Mouse (Mus musculus): ENCODE data around the gene Mdh1. TPM values are rescaled to one million over a fixed set of nuclear protein-coding genes. Genes with fewer than 3 reads are reported as not detected.

The Mdh1 gene
- polyA plus RNA-seq, 1 experiment from 2014 or later, result 1,365 TPM

GRCm38 (mm10) chr11:21550222-21551173 lies 21.7 kb downstream of the Mdh1 start:
- Histone ChIP-seq H3K9me3 (replicated peaks; ENCODE audit: control insufficient read depth, low read length) (no peaks in the 10 kb centered on the region), H3K36me3 (ENCODE audit: control insufficient read depth, insufficient read depth, low read length) (no peaks in the 10 kb centered on the region), H3K4me3 (ENCODE audit: low read depth, low read length) (no peak overlapping the region), H3K27ac (ENCODE audit: low read depth, low read length) (no peak overlapping the region), H3K4me2 (no peak overlapping the region), H3K27me3 (ENCODE audit: control insufficient read depth, insufficient read depth, low read length) (no peaks in the 10 kb centered on the region), H3K9ac (ENCODE audit: low read depth, low read length) (no peak overlapping the region), H3K4me1 (ENCODE audit: control insufficient read depth, insufficient read depth, low read length) (no peaks in the 10 kb centered on the region)
- no peak for ATAC-seq (replicated peaks; ENCODE audit: insufficient number of reproducible peaks, low FRiP score, low TSS enrichment)
- 84% methylated on average over 12 of the region's 12 CpGs for WGBS (ENCODE audit: insufficient replicate concordance)

- Histone ChIP-seq H3K9ac (ENCODE audit: low read depth, low read length) (no peak overlapping the region), H3K36me3 (ENCODE audit: control insufficient read depth, insufficient read depth, low read length) (no peaks in the 10 kb centered on the region), H3K27ac (ENCODE audit: low read depth, low read length) (no peak overlapping the region), H3K4me2 (no peak overlapping the region), H3K9me3 (replicated peaks; ENCODE audit: control insufficient read depth, low read length) (no peaks in the 10 kb centered on the region), H3K4me1 (ENCODE audit: control insufficient read depth, insufficient read depth, low read length) (no peaks in the 10 kb centered on the region), H3K27me3 (ENCODE audit: control insufficient read depth, insufficient read depth, low read length) (no peaks in the 10 kb centered on the region), H3K4me3 (ENCODE audit: low read depth, low read length) (no peak overlapping the region)
- WGBS (ENCODE audit: insufficient replicate concordance), result 57% methylated on average over 4 of the region's 4 CpGs
- no peak for ATAC-seq (replicated peaks; ENCODE audit: insufficient number of reproducible peaks, low FRiP score, low TSS enrichment)
Measured at GRCm38 (mm10) chr11:21549754-21550153, 22.4 kb downstream of the Mdh1 start.

GRCm38 (mm10) chr11:21549052-21549451 lies 23.1 kb downstream of the Mdh1 start:
- WGBS (ENCODE audit: insufficient replicate concordance), result 80% methylated on average over 2 of the region's 2 CpGs
- Histone ChIP-seq H3K4me2 (no peak overlapping the region), H3K4me1 (ENCODE audit: control insufficient read depth, insufficient read depth, low read length) (no peaks in the 10 kb centered on the region), H3K36me3 (ENCODE audit: control insufficient read depth, insufficient read depth, low read length) (no peaks in the 10 kb centered on the region), H3K27ac (ENCODE audit: low read depth, low read length) (no peak overlapping the region), H3K27me3 (ENCODE audit: control insufficient read depth, insufficient read depth, low read length) (no peaks in the 10 kb centered on the region), H3K4me3 (ENCODE audit: low read depth, low read length) (no peak overlapping the region), H3K9me3 (replicated peaks; ENCODE audit: control insufficient read depth, low read length) (no peaks in the 10 kb centered on the region), H3K9ac (ENCODE audit: low read depth, low read length) (no peak overlapping the region)
- ATAC-seq (replicated peaks; ENCODE audit: insufficient number of reproducible peaks, low FRiP score, low TSS enrichment), result no peak

GRCm38 (mm10) chr11:21547518-21547917 lies 24.6 kb downstream of the Mdh1 start:
- no peaks in the 10 kb centered on the region for H3K27me3 ChIP-seq (ENCODE audit: control insufficient read depth, insufficient read depth, low read length)
- H3K36me3 ChIP-seq (ENCODE audit: control insufficient read depth, insufficient read depth, low read length), result no peaks in the 10 kb centered on the region
- no peaks in the 10 kb centered on the region for H3K9me3 ChIP-seq (replicated peaks; ENCODE audit: control insufficient read depth, low read length)
- H3K27ac ChIP-seq (ENCODE audit: low read depth, low read length), result no peak overlapping the region
- H3K9ac ChIP-seq (ENCODE audit: low read depth, low read length), result no peak overlapping the region
- H3K4me3 ChIP-seq (ENCODE audit: low read depth, low read length), result no peak overlapping the region
- no peaks in the 10 kb centered on the region for H3K4me1 ChIP-seq (ENCODE audit: control insufficient read depth, insufficient read depth, low read length)
- no peak overlapping the region for H3K4me2 ChIP-seq
- no peak for ATAC-seq (replicated peaks; ENCODE audit: insufficient number of reproducible peaks, low FRiP score, low TSS enrichment)

- ATAC-seq (replicated peaks; ENCODE audit: insufficient number of reproducible peaks, low FRiP score, low TSS enrichment), result no peak
- WGBS (ENCODE audit: insufficient replicate concordance), result 61% methylated on average over 1 of the region's 1 CpGs
- Histone ChIP-seq H3K36me3 (ENCODE audit: control insufficient read depth, insufficient read depth, low read length) (no peaks in the 10 kb centered on the region), H3K27ac (ENCODE audit: low read depth, low read length) (no peak overlapping the region), H3K4me1 (ENCODE audit: control insufficient read depth, insufficient read depth, low read length) (no peaks in the 10 kb centered on the region), H3K4me3 (ENCODE audit: low read depth, low read length) (no peak overlapping the region), H3K9ac (ENCODE audit: low read depth, low read length) (no peak overlapping the region), H3K4me2 (no peak overlapping the region), H3K9me3 (replicated peaks; ENCODE audit: control insufficient read depth, low read length) (no peaks in the 10 kb centered on the region), H3K27me3 (ENCODE audit: control insufficient read depth, insufficient read depth, low read length) (no peaks in the 10 kb centered on the region)
Measured at GRCm38 (mm10) chr11:21546671-21547070, 25.5 kb downstream of the Mdh1 start.

- no peaks in the 10 kb centered on the region for H3K27me3 ChIP-seq (ENCODE audit: control insufficient read depth, insufficient read depth, low read length)
- H3K4me3 ChIP-seq (ENCODE audit: low read depth, low read length), result no peak overlapping the region
- H3K9ac ChIP-seq (ENCODE audit: low read depth, low read length), result no peak overlapping the region
- no peaks in the 10 kb centered on the region for H3K36me3 ChIP-seq (ENCODE audit: control insufficient read depth, insufficient read depth, low read length)
- no peaks in the 10 kb centered on the region for H3K9me3 ChIP-seq (replicated peaks; ENCODE audit: control insufficient read depth, low read length)
- no peak overlapping the region for H3K4me2 ChIP-seq
- H3K4me1 ChIP-seq (ENCODE audit: control insufficient read depth, insufficient read depth, low read length), result no peaks in the 10 kb centered on the region
- no peak overlapping the region for H3K27ac ChIP-seq (ENCODE audit: low read depth, low read length)
- no peak for ATAC-seq (replicated peaks; ENCODE audit: insufficient number of reproducible peaks, low FRiP score, low TSS enrichment)
Measured at GRCm38 (mm10) chr11:21545951-21546350, 26.2 kb downstream of the Mdh1 start.

- Histone ChIP-seq H3K4me3 (ENCODE audit: low read depth, low read length) (no peak overlapping the region), H3K9me3 (replicated peaks; ENCODE audit: control insufficient read depth, low read length) (no peaks in the 10 kb centered on the region), H3K36me3 (ENCODE audit: control insufficient read depth, insufficient read depth, low read length) (no peaks in the 10 kb centered on the region), H3K4me2 (no peak overlapping the region), H3K9ac (ENCODE audit: low read depth, low read length) (no peak overlapping the region), H3K27ac (ENCODE audit: low read depth, low read length) (no peak overlapping the region), H3K4me1 (ENCODE audit: control insufficient read depth, insufficient read depth, low read length) (no peaks in the 10 kb centered on the region), H3K27me3 (ENCODE audit: control insufficient read depth, insufficient read depth, low read length) (no peaks in the 10 kb centered on the region)
- WGBS (ENCODE audit: insufficient replicate concordance), result 68% methylated on average over 2 of the region's 2 CpGs
- no peak for ATAC-seq (replicated peaks; ENCODE audit: insufficient number of reproducible peaks, low FRiP score, low TSS enrichment)
Measured at GRCm38 (mm10) chr11:21545021-21545420, 27.1 kb downstream of the Mdh1 start.

GRCm38 (mm10) chr11:21542731-21543130 lies 29.4 kb downstream of the Mdh1 start:
- H3K9me3 ChIP-seq (replicated peaks; ENCODE audit: control insufficient read depth, low read length), result no peaks in the 10 kb centered on the region
- H3K4me3 ChIP-seq (ENCODE audit: low read depth, low read length), result no peak overlapping the region
- no peak for ATAC-seq (replicated peaks; ENCODE audit: insufficient number of reproducible peaks, low FRiP score, low TSS enrichment)
- no peak overlapping the region for H3K4me2 ChIP-seq
- 79% methylated on average over 5 of the region's 5 CpGs for WGBS (ENCODE audit: insufficient replicate concordance)
- H3K27me3 ChIP-seq (ENCODE audit: control insufficient read depth, insufficient read depth, low read length), result no peaks in the 10 kb centered on the region
- H3K4me1 ChIP-seq (ENCODE audit: control insufficient read depth, insufficient read depth, low read length), result no peaks in the 10 kb centered on the region
- H3K9ac ChIP-seq (ENCODE audit: low read depth, low read length), result no peak overlapping the region
- no peak overlapping the region for H3K27ac ChIP-seq (ENCODE audit: low read depth, low read length)
- no peaks in the 10 kb centered on the region for H3K36me3 ChIP-seq (ENCODE audit: control insufficient read depth, insufficient read depth, low read length)

GRCm38 (mm10) chr11:21540622-21541021 lies 31.5 kb downstream of the Mdh1 start:
- no peak overlapping the region for H3K9ac ChIP-seq (ENCODE audit: low read depth, low read length)
- H3K27ac ChIP-seq (ENCODE audit: low read depth, low read length), result no peak overlapping the region
- no peaks in the 10 kb centered on the region for H3K27me3 ChIP-seq (ENCODE audit: control insufficient read depth, insufficient read depth, low read length)
- no peaks in the 10 kb centered on the region for H3K36me3 ChIP-seq (ENCODE audit: control insufficient read depth, insufficient read depth, low read length)
- no peaks in the 10 kb centered on the region for H3K4me1 ChIP-seq (ENCODE audit: control insufficient read depth, insufficient read depth, low read length)
- no peak overlapping the region for H3K4me2 ChIP-seq
- no peak for ATAC-seq (replicated peaks; ENCODE audit: insufficient number of reproducible peaks, low FRiP score, low TSS enrichment)
- WGBS (ENCODE audit: insufficient replicate concordance), result 87% methylated on average over 2 of the region's 2 CpGs
- no peak overlapping the region for H3K4me3 ChIP-seq (ENCODE audit: low read depth, low read length)
- no peaks in the 10 kb centered on the region for H3K9me3 ChIP-seq (replicated peaks; ENCODE audit: control insufficient read depth, low read length)

All from heart, embryonic 11.5 days (tissue).